Mouse (Mus musculus) neural tube, embryonic 10.5 days (tissue): ENCODE measurements at regions not wholly inside any gene's neighbourhood (a gene's known extent, or its start where the extent isn't known, plus 50 kb on each side); places are given as distances from the start of the nearest gene placed in this dataset.

Experiments used
- DNase-seq: peaks from one replicate; pipeline ENCODE4 v3.0.0-alpha.2; 2017; ENCODE audit warnings: low spot score; ENCODE audit errors: extremely low spot score

- no peak for DNase-seq
Observed at GRCm38 (mm10) chr2:133221762-133222556, 276.3 kb upstream of the Fermt1 start.

DNA sequence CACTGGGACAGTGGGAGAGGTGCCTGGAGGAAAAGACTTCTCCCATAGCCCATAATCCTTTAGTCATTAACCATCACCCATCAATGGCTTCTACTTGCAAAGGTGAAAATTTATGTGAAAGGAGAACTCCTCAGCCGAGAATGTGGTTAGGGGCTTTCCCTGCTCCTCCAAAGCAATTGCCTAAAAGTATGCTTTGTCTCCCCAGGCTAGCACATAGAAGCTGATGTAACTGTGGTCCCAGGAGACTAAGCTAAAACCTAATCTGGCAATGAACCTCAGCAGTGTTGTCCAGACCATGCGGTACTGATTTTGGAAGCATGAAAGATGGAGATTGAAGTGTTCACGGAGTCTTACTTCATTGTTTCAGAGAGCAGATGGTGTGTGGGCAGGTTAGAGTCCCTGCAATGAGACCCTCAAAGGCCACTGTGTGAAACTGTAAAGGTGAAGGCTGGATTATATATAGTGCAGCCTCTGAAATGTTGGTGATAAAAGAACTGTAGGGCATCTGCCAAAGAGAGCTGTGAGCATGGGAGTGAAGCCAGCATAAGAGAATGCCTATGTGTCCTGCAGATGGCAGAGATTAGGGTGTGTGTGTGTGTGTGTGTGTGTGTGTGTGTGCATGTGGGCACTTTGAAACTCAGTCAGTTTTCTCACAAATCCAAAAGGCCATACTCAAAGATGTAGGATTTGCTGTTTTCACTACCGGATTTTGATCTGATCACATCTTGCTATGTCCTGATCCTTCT is 289.6 kb upstream of the Fermt1 start:
- DNase-seq, result no peak

GRCm38 (mm10) chr2:133252131-133252530 is 299.8 kb upstream of the Bmp2 start:
- DNase-seq, result no peak

DNA sequence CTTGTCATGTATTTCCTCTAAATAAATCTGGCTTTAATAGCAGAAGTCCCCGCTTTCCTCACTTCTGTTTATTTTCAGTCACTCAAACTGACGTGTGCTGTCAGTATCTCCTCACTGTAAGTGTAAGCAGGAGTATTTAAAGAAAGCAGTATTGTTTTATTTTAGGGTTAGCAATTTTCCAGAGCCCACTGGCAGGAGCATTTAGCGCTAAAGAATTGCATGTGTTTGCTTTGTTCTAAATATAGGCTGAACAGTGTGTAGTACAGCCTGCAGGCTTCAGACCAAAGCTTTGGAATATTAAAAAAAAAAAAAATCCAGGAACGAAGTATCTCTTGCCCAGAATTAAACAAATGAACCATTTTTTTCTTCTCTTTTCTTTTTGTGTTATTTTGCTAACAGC is 277.5 kb upstream of the Bmp2 start:
- DNase-seq, result no peak

- no peak for DNase-seq
Observed at GRCm38 (mm10) chr2:133278546-133278945, 273.4 kb upstream of the Bmp2 start.

GRCm38 (mm10) chr2:133279275-133279674 is 272.7 kb upstream of the Bmp2 start:
- DNase-seq, result no peak

DNA sequence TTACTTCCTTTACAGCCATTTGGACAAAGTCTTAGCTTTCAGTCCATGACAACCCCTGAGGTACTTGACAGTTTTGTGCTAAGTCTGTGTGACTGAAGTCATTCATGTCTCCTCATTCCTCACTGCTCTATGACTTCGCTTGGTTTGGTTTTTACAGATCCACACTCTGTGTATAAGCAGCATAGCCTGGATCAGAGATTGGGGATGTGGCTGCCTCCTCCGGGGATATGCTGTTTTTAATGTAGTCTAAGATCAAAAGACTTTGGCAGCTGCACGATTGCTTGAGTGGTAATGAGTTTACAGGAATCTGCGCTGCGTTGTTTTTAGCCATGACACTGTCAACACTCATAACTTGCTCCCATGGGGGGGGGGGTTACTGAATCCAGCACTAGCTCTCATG is 269.3 kb upstream of the Bmp2 start:
- no peak for DNase-seq

DNA sequence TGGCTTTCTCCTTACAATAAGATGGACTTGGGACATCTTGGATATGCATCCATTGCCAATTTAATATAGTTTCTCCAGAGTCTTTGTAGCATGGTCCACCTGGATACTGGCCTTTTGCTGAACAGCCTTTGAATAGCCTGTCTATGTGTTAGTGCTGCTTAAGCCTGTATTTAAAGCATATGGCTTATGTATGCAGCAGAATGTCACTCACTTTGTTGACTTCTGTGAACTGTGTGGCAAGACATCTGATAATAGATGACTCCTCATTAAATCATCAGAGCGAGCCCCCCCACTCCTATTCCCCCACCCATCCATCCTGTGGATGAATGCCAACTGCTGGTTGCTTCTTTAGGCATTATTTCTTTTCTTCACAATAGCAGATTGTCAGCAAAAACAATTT is 268.2 kb upstream of the Bmp2 start:
- no peak for DNase-seq

DNA sequence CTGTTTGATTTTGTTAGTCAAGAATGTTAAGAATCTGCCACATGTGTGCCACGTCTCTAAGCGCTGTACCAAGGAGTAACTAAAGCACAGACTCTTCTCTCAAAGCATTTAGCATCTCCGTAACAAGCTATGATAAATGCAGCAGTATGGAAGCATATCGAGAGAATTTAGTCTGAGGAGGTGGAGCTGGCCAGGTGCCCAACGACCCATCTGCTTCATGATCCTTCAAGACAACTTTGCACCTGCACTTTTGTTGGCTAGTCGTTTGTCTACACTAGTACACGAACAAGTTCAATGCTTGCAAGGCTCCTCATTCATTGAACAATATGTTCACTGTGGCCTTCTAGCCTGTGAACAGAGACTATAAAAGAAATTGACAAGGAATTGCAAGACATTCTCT is 257.8 kb upstream of the Bmp2 start:
- no peak for DNase-seq

DNA sequence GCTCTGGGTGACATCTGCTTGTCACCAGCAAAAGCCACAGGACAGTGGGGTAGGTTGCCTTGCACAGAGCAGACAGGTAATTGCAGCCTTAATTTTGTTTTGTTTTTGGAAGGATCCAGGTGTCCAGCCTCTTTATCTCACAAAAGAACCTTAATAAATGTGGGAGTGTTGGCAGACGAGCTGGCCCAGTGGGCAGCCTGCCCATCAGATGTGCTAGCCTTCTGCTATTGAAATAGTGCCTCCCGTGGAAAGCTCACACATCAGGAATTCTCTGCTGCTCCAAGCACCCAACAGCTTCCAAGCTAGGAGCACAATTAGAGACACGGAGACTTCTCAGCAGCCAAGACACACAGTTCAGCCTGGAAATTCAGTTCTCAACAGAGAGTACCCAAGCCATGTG is 246.0 kb upstream of the Bmp2 start:
- DNase-seq, result no peak

GRCm38 (mm10) chr2:133311001-133311400 is 241.0 kb upstream of the Bmp2 start:
- no peak for DNase-seq

- no peak for DNase-seq
Observed at GRCm38 (mm10) chr2:133326290-133327050, 225.5 kb upstream of the Bmp2 start.

DNA sequence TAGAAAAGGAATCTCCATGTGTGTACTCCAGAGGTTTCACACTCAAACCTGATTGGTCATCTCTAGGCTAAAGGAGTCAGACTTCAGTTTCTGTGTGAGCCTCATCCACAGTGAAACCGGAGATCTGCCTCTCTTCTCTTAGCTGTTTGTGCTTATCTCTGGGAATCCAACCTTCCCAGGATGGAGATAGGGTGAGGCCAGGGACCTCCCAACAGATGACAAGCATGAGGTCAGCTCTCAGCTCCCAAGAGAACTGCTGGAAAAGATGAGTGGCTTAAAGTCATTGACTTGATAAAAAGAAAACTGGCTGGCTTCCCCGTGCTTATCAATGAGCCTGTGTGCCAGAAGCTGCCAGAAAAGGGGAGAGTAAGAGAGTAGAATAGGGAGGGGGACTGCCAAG is 224.3 kb upstream of the Bmp2 start:
- DNase-seq, result no peak

GRCm38 (mm10) chr2:133336177-133336901 is 215.6 kb upstream of the Bmp2 start:
- DNase-seq, result no peak

DNA sequence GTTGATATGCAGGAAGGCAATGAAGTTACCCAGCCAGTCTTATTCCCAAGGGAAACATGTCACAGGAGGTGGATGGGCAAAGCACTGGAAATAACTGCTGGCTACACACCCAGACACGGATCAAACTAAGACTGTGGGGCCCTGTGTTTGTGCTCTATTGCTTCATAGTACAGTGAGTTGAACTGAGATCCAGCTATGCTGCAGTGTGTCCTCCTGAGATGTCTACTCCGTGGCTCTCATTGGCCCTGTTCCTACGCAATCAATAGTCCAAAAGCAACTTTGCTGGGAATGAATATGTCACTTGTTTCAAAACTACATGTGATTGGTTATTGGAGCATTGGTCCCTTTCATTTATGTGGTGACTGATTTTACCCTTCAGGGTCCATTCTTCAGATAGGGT is 213.8 kb upstream of the Bmp2 start:
- no peak for DNase-seq

DNA sequence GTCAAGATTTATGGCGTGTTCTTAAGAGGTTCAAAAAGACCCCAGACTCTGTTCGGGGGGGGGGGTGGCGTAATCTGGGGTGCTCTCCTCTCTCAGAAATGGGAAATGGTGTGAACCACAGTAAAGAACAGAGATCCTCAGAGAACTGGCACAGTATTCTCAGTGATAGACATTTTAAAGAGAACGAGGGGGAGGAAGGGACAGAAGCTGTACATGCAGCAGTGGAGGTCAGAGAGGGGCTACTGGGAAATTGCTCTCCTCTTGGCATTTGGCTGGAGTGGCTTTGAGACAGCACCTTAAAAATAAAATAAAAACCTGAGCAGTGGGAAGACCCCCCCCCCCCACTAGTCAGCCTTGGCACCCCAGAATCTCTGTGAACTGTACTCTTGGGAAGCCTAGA is 210.6 kb upstream of the Bmp2 start:
- DNase-seq, result no peak

- DNase-seq, result no peak
Observed at GRCm38 (mm10) chr2:133345964-133346788, 205.8 kb upstream of the Bmp2 start.

DNA sequence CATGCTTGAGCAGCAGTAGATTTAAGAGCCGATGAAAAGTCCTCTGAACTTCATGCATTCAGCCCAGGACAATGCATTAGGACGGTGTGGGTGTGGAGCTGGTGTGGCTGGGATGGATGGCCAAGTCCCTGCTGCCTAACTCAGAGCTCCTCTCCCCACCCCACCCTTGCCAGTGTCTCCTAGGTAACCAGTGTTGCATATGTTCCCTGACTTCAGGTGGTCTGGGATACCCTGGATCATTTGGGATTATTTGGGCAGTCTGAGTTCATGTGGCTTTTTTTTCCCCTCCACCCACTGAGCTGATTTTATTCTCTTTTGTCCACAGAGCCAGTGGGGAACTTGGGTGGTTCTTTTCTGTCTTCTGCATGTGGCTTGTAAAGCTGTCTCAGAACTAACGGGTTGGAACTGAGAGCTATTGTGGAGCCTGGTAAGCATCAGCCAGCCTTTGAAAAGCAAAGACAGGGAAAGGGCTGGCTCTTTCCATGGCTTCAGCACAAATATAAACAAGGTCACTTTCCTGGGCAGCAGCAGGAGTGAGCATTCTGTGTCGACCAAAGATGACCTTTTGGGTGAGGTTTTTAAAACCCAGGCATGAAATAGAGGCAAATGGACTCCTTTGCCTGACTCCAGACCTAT is 205.1 kb upstream of the Bmp2 start:
- DNase-seq, result no peak

GRCm38 (mm10) chr2:133351306-133351705 is 200.7 kb upstream of the Bmp2 start:
- DNase-seq, result no peak

DNA sequence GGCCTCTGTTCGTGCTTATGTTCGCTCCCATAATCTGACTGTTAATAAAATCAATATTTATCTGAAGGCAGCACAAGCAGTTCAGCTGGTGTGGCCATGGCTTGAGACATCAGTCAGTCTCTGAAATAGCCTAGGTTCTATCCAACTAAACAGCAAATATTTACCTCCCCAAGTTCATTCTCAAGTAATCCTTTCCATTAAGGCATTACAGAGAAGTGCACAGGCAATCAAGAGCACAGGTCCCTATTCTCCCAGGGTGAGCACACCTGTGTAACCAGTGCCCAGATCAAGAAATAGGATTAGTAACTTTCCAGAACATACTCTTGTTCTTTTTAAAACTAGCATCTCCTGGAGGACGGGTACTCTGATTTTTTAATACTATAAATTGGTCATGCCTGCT is 199.2 kb upstream of the Bmp2 start:
- DNase-seq, result no peak
